Mouse (Mus musculus) forebrain, embryonic 10.5 days (tissue): ENCODE results near the gene Swsap1. TPM values are rescaled to one million over a fixed set of nuclear protein-coding genes. Genes with fewer than 3 reads are reported as not detected.

ENCODE experiments used
- DNase-seq: peaks from one replicate; pipeline ENCODE4 v3.0.0-alpha.2; 2017; ENCODE audit warnings: low spot score; ENCODE audit errors: extremely low spot score
- H3K27ac ChIP-seq: fragments of 300-500 bp; sonication (generic); 2 replicates; pipeline ENCODE4 v1.5.1; 2016; ENCODE audit warnings: mild to moderate bottlenecking
- H3K27me3 ChIP-seq: fragments of 300-500 bp; sonication (generic); 2 replicates; pipeline ENCODE4 v1.6.1; 2016; ENCODE audit warnings: mild to moderate bottlenecking; ENCODE audit not compliant: poor library complexity, severe bottlenecking
- H3K36me3 ChIP-seq: fragments of 300-500 bp; sonication (generic); replicated peaks from 2 replicates; pipeline ENCODE4 v1.6.1; 2016; ENCODE audit warnings: mild to moderate bottlenecking, moderate library complexity
- H3K4me1 ChIP-seq: fragments of 300-500 bp; sonication (generic); 2 replicates; pipeline ENCODE4 v1.6.1; 2016
- H3K4me3 ChIP-seq: fragments of 300-500 bp; sonication (generic); 2 replicates; pipeline ENCODE4 v1.5.1; 2016; ENCODE audit warnings: mild to moderate bottlenecking, moderate library complexity
- H3K9me3 ChIP-seq: fragments of 300-500 bp; sonication (generic); 2 replicates; pipeline ENCODE4 v1.6.1; 2016; ENCODE audit warnings: mild to moderate bottlenecking, moderate library complexity
- WGBS: fragments of 180-500 bp; shearing (Covaris S2); methylation state at CpG from one replicate; pipeline ENCODE4 v1.1.7; 2016; 5-methylcytosine and 5-hydroxymethylcytosine counted together
- polyA plus RNA-seq: library from polyadenylated mRNA; unstranded; fragments of >200 nt; fragmentation: Nextera tagmentation; extraction: Ambion mirVana; gene quantifications from 2 replicates; pipeline ENCODE4 v1.2.1, GENCODE M21; 2016

Gene Swsap1
- polyA plus RNA-seq, 1 experiment from 2014 or later: 9.6 TPM

GRCm38 (mm10) chr9:21943046-21943445 lies 12.5 kb upstream of the Swsap1 start:
- H3K4me1 ChIP-seq: peaks cover 21% of the 10 kb centered on the region
- no peak for DNase-seq
- no peaks in the 10 kb centered on the region for H3K9me3 ChIP-seq
- H3K36me3 ChIP-seq: peaks cover 9% of the 10 kb centered on the region
- H3K27me3 ChIP-seq: peaks cover 44% of the 10 kb centered on the region
- WGBS: 83% methylated on average over 12 of the region's 12 CpGs
- H3K27ac ChIP-seq: no peak overlapping the region
- no peak overlapping the region for H3K4me3 ChIP-seq

- DNase-seq: no peak
- 63% methylated on average over 12 of the region's 12 CpGs for WGBS
- peaks cover 45% of the 10 kb centered on the region for H3K27me3 ChIP-seq
These were observed 11.9 kb upstream of the Swsap1 start for GRCm38 (mm10) chr9:21943638-21944037.

GRCm38 (mm10) chr9:21944267-21944666 lies 11.3 kb upstream of the Swsap1 start:
- H3K4me3 ChIP-seq: no peak overlapping the region
- 25% methylated on average over 23 of the region's 23 CpGs for WGBS
- H3K4me1 ChIP-seq: peaks cover 19% of the 10 kb centered on the region
- no peaks in the 10 kb centered on the region for H3K9me3 ChIP-seq
- no peak for DNase-seq
- peaks cover 8% of the 10 kb centered on the region for H3K36me3 ChIP-seq
- H3K27me3 ChIP-seq: peaks cover 48% of the 10 kb centered on the region
- no peak overlapping the region for H3K27ac ChIP-seq

More at GRCm38 (mm10) chr9:21943638-21944037, 11.9 kb upstream of the Swsap1 start:
- Histone ChIP-seq H3K36me3 (peaks cover 9% of the 10 kb centered on the region), H3K4me3 (no peak overlapping the region), H3K4me1 (peaks cover 19% of the 10 kb centered on the region), H3K27ac (no peak overlapping the region), H3K9me3 (no peaks in the 10 kb centered on the region)

- Histone ChIP-seq H3K27ac (no peak overlapping the region), H3K9me3 (no peaks in the 10 kb centered on the region), H3K4me1 (peaks cover 19% of the 10 kb centered on the region), H3K4me3 (peak overlapping the region; percentile 39), H3K36me3 (no peaks in the 10 kb centered on the region), H3K27me3 (peaks cover 48% of the 10 kb centered on the region)
- 5% methylated on average over 28 of the region's 28 CpGs for WGBS
- DNase-seq: no peak
These were observed 7.9 kb upstream of the Swsap1 start for GRCm38 (mm10) chr9:21947540-21948130.

GRCm38 (mm10) chr9:21948146-21948545 lies 7.4 kb upstream of the Swsap1 start:
- no peaks in the 10 kb centered on the region for H3K9me3 ChIP-seq
- no peak overlapping the region for H3K27ac ChIP-seq
- DNase-seq: no peak
- no peaks in the 10 kb centered on the region for H3K36me3 ChIP-seq
- 61% methylated on average over 8 of the region's 8 CpGs for WGBS
- no peak overlapping the region for H3K4me3 ChIP-seq
- H3K4me1 ChIP-seq: peaks cover 20% of the 10 kb centered on the region
- H3K27me3 ChIP-seq: peaks cover 47% of the 10 kb centered on the region

- Histone ChIP-seq H3K27ac (no peak overlapping the region), H3K9me3 (no peaks in the 10 kb centered on the region), H3K36me3 (no peaks in the 10 kb centered on the region), H3K4me1 (peaks cover 27% of the 10 kb centered on the region), H3K4me3 (no peak overlapping the region), H3K27me3 (peaks cover 40% of the 10 kb centered on the region)
- DNase-seq: no peak
- 75% methylated on average over 6 of the region's 6 CpGs for WGBS
These were observed 6.8 kb upstream of the Swsap1 start for GRCm38 (mm10) chr9:21948790-21949189.

- no peaks in the 10 kb centered on the region for H3K36me3 ChIP-seq
- H3K27me3 ChIP-seq: peaks cover 31% of the 10 kb centered on the region
- no peak overlapping the region for H3K27ac ChIP-seq
- no peak overlapping the region for H3K4me3 ChIP-seq
- H3K4me1 ChIP-seq: peaks cover 27% of the 10 kb centered on the region
- peak; percentile 76 for DNase-seq
- no peaks in the 10 kb centered on the region for H3K9me3 ChIP-seq
- WGBS: 19% methylated on average over 11 of the region's 11 CpGs
These were observed 5.2 kb upstream of the Swsap1 start for GRCm38 (mm10) chr9:21950322-21950721.

GRCm38 (mm10) chr9:21951977-21952376 lies 3.6 kb upstream of the Swsap1 start:
- H3K27me3 ChIP-seq: peaks cover 19% of the 10 kb centered on the region
- no peaks in the 10 kb centered on the region for H3K9me3 ChIP-seq
- DNase-seq: no peak
- H3K4me3 ChIP-seq: no peak overlapping the region
- 76% methylated on average over 3 of the region's 3 CpGs for WGBS
- no peak overlapping the region for H3K27ac ChIP-seq
- no peaks in the 10 kb centered on the region for H3K36me3 ChIP-seq
- H3K4me1 ChIP-seq: peaks cover 32% of the 10 kb centered on the region

GRCm38 (mm10) chr9:21953600-21953999 lies 2.0 kb upstream of the Swsap1 start:
- no peak overlapping the region for H3K27ac ChIP-seq
- H3K9me3 ChIP-seq: no peaks in the 10 kb centered on the region
- peaks cover 9% of the 10 kb centered on the region; the same call in 1 of the 2 replicates for H3K36me3 ChIP-seq
- H3K4me3 ChIP-seq: no peak overlapping the region
- WGBS: 18% methylated on average over 3 of the region's 3 CpGs
- no peak for DNase-seq
- peaks cover 22% of the 10 kb centered on the region for H3K4me1 ChIP-seq
- peaks cover 4% of the 10 kb centered on the region for H3K27me3 ChIP-seq

- peaks cover 10% of the 10 kb centered on the region for H3K27me3 ChIP-seq
- H3K4me3 ChIP-seq: no peak overlapping the region
- H3K27ac ChIP-seq: no peak overlapping the region
- no peaks in the 10 kb centered on the region for H3K9me3 ChIP-seq
- H3K36me3 ChIP-seq: peaks cover 9% of the 10 kb centered on the region; the same call in 1 of the 2 replicates
- WGBS: 87% methylated on average over 3 of the region's 3 CpGs
- DNase-seq: no peak
- peaks cover 22% of the 10 kb centered on the region for H3K4me1 ChIP-seq
These were observed 920 bp upstream of the Swsap1 start for GRCm38 (mm10) chr9:21954635-21955034.

- H3K9me3 ChIP-seq: no peaks in the 10 kb centered on the region
- no peak for DNase-seq
- WGBS: 2% methylated on average over 18 of the region's 18 CpGs
These were observed 358 bp upstream of the Swsap1 start for GRCm38 (mm10) chr9:21955225-21955569.

GRCm38 (mm10) chr9:21958372-21958771 lies 2.8 kb downstream of the Swsap1 start:
- Histone ChIP-seq H3K27ac (no peak overlapping the region), H3K36me3 (peaks cover 9% of the 10 kb centered on the region; the same call in 1 of the 2 replicates), H3K4me1 (peaks cover 50% of the 10 kb centered on the region), H3K4me3 (no peak overlapping the region; the same call in 1 of the 2 replicates), H3K9me3 (no peaks in the 10 kb centered on the region), H3K27me3 (peaks cover 47% of the 10 kb centered on the region)
- no peak for DNase-seq
- WGBS: 92% methylated on average over 5 of the region's 5 CpGs

More at GRCm38 (mm10) chr9:21955225-21955569, 358 bp upstream of the Swsap1 start:
- H3K27ac ChIP-seq: peak overlapping the region; percentile 96
- peaks cover 9% of the 10 kb centered on the region; the same call in 1 of the 2 replicates for H3K36me3 ChIP-seq
- peaks cover 23% of the 10 kb centered on the region for H3K4me1 ChIP-seq
- peaks cover 15% of the 10 kb centered on the region for H3K27me3 ChIP-seq
- peak overlapping the region; percentile 75 for H3K4me3 ChIP-seq

GRCm38 (mm10) chr9:21959244-21959643 lies 3.7 kb downstream of the Swsap1 start:
- no peak overlapping the region for H3K27ac ChIP-seq
- peaks cover 9% of the 10 kb centered on the region; the same call in 1 of the 2 replicates for H3K36me3 ChIP-seq
- DNase-seq: no peak
- no peaks in the 10 kb centered on the region for H3K9me3 ChIP-seq
- WGBS: 84% methylated on average over 7 of the region's 7 CpGs
- H3K4me1 ChIP-seq: peaks cover 48% of the 10 kb centered on the region
- H3K27me3 ChIP-seq: peaks cover 56% of the 10 kb centered on the region
- 0 out of 2 replicates have a peak overlapping the region, but pooled peaks have one; percentile 0 for H3K4me3 ChIP-seq
